Mouse (Mus musculus): ENCODE measurements around the gene Txlna. TPM values are rescaled to one million over a fixed set of nuclear protein-coding genes. Genes with fewer than 3 reads are reported as not detected.
A peak's percentile ranks its signal among the peaks of the same experiment; 100 is the strongest.

Txlna gene
- 10 to 100 TPM; 19.8 to 29.3 TPM for polyA plus RNA-seq (2017; shearing (Covaris generic))

DNA sequence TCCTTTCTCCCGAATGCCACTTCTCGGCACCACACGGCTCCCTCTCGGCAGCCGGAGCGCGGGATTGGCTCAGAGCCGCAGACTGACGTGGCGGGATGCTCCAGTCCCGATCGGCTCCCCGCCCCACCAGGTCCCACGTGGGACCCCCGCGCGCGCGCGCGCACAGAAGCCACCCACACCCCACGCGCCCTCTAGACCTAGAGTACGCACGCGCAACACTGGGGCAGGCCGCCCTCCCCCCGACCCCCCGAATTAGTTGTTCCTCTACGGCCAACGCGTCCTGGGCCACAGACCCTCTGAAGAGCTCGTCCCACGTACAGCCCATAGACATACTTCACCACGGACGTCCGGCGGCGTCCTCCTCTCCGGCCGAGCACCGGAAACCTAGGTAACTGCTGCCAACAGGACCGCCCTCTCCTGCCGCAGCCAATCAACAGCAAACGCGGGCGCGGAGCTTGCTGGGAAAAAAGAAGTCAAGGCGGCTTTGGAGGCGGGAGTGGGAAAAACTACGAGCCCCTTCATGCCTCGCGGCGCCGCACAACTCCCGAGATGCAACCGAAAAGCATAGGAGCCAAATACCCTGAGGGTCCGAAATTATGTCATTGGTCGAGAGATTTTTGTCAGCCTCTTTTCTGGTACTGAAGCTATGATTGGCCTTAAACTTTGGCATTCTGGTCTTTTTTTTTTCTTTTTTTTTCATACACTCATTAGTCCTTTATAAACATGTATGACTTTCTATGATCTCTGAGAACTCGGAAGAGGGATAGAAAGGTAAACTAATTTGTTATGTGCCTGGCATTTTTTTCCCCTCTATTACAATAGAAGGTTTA lies at the start of gene Txlna:
Txlna (minus strand) TSS at position 428 of the 830 bp plus-strand sequence.
- ATAC-seq: peak; percentile 93

DNA sequence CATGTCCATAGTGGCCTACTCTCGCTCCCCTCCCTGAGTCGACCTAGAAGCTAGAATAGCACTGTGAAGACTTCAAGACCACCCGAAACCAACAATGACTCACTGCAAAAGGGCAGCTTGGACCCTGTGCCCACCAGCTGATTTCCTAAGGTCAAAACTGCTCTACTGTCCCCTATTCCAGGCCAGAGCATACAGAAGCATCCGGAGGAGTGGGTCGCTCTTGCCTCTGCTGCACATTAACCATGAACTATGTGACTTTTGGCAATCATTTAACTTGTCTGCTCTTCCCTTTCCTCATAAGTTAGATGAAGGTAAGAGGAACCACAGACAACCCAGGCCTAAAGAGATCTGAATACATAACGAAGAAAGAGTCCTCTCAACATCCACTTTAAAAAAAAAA lies 43.7 kb upstream of the Txlna start:
- no peak for ATAC-seq

DNA sequence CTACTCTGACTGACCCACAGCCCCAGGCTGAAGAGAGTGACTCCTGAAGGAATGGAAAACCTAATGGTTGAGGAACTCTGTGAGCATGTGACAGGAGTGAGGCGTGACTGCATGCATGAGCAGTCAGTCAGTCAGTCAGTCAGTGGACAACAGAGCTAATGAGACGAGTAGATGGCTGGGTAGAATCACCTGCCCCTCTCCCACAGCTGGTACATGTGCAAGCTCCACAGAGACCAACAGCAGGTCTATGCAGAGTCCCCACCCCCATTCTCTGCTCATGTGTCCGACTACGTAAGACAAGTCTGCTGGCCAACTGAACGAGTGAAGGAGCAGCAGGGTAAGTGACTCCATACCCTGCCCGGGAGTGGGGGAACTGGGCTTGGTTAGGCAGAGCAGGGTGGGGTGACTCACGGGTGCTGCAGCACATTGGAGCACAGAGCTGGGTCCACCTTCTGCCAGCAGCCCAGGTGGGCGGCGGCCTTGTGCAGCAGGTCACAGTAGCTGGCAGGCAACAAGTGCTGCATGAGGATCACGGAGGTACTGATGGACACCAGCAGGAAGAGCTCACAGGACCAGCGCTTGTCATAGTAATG lies 43.1 kb upstream of the Txlna start:
- no peak for ATAC-seq

DNA sequence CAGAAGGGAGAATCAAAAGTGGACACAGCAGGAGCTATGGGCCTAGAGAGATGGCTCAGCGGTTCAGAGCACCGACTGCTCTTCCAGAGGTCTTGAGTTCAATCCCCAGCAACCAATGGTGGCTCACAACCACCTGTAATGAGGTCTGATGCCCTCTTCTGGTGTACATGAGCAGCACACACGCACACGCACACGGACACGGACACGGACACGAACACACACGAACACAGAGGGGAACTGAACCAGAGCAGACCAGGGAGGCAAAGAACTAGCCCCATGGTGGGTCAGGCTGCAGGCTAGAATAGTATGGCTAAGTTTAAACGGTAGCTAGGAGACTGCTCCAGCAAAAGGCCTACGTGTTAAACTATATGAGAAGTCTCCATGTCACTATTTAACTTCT lies 41.0 kb upstream of the Txlna start:
- ATAC-seq: no peak

DNA sequence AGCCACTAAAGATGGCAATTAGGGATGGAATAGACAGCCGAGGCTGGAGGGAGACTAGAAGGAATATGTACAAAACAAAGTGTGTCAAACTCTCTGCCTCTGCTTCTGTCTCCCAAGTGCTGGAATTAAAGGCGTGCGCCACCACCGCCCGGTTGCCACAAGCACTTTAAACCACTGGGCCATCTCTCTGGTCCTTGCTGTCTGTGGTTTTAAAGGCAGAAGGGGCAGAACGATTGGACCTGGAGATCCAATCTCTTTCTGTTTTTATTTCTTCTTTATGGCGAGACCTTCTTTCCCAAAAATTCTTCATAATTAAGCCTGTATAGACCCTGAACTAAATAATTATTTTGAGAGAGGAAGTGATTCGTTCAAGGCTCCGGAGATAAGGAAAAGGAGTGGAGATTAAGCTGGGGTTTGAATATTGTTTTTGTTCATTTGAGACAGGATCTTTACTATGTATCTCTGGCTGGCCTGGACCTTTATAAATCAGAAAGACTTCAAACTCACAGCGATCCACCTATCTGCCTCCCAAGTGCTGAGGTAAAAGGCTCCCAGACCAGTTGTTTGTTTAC lies 32.1 kb upstream of the Txlna start:
- peak; percentile 12 for ATAC-seq

DNA sequence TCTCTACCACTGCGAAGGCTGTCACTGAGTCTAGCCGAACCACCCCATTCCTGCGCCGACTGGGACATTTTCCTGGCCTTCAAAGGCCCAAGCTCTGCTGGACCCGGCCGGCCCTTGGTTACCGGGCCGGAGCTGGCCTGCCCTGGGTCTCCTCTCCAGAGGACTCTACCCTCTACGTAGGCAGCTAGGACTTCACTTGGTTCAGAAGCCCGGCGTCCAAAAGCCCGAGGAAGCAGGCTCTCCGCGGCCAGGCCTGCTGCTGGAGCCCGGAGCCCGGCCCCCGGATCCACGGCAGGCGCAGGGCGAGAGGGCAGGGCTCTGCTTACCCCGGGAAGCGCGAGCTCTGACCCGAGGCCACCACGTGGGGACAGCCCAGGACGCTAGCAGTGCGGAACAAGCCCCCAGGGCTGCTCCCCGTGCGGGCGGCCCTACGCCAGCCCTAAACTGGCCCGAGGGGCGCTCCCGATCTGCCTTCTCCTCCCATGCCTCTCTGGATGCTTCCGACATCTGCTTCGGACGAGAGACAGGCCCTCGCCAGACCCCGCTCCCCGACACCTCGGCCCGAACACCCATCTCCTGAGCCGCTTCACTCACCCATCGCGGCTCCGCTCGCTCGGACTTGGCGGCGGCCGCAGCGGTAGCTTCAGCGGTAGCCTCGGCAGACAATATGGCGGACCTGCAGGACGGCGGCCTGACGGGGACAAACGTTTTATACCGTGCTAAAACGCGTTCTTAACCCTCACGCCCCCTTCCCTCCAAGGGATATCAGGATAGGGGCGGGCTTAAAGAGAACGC lies 31.4 kb upstream of the Txlna start, which contains the start of gene Kpna6:
Kpna6 (minus strand) TSS at position 685 of the 795 bp plus-strand sequence.
- ATAC-seq: peak; percentile 79

DNA sequence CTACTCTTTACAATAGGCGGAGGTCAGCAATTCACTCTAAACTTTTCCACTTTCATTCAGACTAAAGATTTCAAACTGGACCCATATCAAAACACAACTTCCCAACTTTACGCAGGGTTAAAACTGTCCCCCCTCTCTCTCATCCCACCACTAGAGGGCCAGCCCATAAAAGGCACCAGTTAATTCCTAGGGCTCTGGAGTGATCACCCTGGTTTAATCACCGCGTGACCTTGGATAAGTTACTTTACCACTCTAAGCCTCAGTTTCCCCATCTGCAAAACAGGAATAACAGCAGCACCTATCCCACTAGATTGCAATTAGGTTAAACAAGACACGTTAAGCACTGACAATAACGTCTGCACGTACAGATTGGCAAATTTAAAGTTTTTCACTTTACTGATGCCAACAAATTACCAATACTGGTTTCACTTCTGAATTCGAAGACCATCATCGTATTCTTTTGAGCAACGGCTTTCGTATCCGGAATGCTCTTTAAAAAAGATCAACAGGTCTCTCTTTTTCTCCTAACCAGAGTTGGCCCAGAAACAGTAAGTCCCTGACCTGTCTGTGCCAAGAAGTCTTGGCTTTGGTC lies 30.7 kb upstream of the Txlna start:
- ATAC-seq: peak; percentile 72

DNA sequence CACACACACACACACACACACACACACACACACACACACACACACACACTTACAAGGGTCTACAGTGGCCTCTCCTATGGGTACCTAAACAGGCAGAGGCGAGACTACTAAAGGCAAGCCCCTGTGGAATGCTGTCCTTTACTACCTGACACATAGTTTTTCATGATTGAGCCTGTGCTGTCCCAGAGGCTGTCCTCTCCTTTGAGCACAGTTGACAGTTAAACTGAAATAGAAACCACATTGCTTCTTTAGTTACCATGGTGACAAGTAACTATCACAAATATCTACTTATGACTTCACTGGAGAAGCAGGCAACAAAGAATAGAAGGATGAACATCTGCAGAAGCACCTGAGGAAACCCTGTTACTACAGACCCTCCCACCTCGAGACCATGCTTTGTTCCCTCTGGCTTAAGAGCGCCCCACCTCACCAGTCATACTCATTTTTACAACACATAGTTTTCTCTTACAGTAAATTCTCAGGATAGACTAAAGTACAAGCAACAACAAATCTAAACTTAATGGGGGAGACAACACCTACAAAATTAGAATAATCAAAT lies 21.5 kb upstream of the Txlna start:
- ATAC-seq: no peak

DNA sequence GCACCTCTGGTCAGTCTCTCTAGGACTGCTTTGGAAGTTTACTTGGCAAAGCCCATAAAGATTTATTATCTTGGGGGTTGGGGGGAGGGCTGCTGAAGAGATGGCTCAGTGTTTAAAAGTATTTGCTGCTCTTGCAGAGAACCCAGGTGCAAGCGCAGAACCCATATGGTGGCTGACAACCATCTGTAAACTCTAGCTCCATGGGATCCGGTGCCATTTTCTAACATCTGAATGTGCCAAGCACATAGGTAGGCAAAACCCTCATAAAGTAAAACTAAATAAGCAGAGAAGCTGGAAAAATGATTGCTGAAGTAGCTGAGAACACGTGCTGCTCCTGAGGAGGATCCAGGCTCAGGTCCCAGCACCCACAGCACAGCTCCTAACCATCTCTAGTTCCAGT lies 20.7 kb upstream of the Txlna start:
- no peak for ATAC-seq

DNA sequence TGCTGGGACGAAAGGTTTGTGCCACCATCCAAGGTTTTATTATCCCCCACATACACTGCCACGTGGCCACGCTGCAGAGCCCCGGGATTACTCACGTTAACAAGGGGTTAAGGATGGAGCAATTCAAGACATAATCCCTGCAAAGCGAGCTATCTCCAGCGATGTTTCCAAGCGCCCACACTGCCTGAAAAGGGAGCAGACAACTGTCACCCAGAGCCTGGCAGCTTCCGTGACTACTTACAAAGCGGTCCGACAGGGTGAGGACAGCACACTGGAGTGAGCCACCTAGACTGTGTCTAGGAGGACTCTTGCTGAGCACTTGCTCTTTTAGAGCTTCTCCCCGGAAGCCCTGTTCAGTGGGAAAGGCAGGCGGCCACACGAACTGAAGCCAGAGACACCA lies 13.9 kb upstream of the Txlna start:
- ATAC-seq: no peak

DNA sequence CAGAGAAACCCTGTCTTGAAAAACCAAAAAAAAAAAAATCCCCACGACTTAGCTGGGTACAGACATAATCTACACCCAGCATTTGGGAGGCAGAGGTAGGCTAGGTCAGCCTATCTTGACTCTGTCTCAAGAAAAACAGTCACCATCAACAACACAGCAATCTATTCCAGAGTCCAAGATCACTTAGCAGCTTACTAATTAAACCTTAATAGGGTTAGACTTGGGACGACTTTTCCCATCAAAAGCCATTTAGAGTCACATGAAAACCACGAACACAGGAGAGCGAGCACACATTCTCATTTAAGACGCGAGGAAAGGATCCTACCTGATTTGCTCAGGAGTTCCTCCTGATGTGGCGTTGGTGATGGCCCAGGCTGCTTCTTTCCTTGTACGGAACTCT lies 9.5 kb upstream of the Txlna start:
- ATAC-seq: no peak

DNA sequence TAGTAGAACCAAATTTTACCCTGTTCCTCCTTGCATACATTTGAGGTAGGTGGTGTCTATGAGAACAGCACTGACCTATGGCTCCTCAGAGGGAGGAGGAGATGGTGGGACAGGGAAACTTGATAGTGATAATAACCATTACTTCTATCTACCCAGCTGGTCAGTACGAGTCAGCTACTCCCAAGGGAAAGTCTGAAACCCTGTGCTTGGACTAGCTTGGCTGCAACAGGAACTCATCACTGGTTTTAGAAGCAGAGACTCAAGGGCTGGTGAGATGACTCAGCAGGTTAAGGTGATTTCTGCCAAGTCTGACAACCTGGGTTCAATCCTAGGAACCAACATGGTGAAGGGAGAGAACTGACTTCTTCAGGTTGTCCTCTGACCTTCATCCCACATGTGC lies 7.8 kb upstream of the Txlna start:
- ATAC-seq: no peak

DNA sequence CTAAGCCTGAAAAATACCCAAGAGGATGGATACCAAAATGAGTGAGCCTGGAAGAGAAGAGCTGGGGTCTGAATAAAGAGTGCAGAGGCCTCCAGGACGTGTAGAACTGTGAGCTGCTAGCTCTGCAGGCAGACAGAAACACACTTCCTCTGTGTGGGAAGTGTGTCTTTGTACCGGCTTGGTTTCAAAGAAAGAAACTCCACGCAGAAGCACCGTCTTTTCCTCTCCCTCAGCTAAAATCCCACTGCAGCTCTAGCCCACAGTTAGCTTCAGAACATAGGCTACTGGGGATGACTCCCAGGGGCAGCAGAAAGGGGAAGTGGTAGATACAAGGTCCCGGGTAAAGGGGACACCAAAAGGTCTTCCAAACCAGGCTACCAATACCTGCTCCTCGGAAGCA lies 4.3 kb upstream of the Txlna start:
- no peak for ATAC-seq

DNA sequence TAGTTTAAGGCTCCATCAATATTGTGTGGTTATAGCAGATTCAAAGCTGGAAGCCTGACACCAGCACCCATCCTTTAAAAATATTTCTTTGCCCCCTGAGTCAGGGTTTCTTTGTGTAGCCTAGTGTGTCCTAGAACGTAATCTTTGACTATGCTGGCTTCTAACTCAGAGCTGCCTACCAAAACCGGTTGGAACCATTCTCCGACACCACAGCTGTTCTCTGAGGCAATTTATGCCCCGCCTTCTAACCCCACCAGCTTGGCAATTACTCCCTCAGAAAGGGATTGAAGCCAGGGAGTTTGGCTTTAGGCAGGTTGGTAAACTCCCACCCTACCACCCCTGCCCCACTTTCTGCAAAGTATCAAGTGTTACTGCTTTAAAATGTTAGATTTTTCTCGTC lies 891 bp upstream of the Txlna start:
- no peak for ATAC-seq

DNA sequence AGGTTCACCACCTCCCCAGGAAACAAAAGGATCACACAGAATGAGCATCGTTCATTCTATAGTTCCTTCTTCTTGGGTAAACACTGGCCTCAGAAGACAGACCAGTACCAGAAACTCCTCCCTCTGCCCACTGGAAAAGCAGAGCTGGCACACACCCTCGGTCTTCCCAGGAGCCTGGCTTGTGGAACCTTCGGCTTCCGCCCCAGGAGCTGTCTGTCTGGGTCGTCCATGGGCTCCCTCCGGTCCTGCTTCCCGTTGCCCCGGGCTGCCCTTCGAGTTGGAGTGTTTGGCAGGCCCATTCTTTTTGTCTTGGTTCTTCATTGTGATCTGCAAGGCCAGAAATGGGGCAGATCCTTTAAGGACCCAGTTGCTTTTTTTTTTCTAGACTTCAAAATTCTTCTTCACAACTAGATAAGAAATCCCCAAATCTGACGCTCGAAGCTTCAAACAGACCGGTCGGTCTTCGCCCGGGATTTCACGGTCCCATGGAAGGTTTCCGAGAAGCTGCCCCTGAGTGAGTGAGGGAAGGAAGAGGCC lies 696 bp downstream of the Txlna start:
- ATAC-seq: no peak

DNA sequence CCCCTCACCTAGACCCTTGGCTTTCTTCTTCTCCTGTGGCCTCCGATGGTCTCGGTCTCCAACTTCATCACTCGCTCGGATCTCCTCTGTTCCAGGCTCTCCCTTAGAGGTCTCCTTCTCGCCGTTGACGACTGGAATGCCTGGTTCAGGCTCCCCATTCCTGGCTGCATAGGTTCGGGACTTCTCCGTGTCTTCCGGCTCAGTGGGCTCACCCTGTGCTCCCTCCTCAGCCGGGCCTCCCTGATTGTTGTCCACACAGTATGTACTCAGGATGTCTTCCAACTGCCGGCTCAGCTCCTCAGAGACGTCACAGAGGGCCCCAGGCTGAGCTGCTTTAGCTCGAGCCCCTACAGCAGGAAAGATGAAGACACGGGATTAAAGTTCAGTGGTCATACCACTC lies 1.6 kb downstream of the Txlna start:
- no peak for ATAC-seq

DNA sequence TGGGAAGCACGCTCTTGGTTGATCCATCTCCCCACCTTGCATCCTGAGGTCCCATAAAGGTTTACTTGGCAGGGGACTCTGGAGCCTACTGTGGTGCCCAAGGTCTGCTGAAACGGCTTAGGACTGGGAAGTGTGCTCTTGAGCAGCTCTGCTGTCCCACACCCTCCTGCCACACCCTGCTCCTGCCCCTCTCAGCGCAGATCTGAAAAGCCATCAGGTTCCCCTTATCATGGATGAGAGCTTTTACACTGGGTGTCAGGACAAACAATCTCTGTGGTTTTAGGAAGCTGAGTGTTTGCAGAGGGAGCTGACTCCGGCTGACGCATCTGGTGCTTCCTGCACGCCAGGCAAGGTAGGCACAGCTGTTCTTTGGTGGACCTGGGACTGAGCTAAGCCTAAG lies 7.0 kb downstream of the Txlna start:
- ATAC-seq: no peak

DNA sequence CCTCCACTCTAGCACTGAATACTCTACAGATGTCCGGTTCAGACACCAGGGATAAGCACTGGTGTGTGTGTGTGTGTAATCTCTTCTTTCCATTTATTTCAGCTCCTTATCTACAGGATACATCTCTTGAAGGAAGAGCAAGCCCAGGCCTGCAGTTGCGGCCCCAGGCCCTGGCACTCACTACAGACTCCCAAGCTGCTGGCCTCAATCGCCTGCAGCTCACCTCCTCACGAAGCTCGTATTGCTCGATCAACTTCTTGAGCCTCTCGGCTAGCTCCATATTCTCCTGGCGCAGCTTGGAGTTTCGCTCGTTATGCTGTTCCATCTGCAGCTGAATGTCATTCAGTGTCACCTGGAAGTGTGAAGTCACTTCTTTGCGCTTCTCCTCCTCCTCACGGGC lies 9.0 kb downstream of the Txlna start:
- ATAC-seq: no peak

DNA sequence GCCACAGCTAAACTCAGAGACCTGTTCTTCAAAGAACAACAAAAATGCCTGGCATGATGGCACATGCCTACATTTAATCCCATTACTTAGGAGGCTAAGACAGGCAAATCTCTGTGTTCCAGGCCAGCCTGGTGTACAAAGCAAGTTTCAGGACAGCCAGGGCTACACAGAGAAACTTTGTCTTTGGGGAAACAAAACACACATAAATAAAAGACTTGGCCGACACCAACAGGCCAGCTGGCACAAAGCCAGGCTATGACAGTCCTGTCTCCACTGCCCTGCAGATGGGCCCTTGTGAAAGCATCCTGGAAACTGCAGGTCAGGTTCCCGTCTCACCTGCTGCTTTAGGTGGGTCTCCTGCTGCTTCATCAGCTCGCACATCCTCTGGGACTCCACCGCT lies 9.9 kb downstream of the Txlna start:
- ATAC-seq: no peak

DNA sequence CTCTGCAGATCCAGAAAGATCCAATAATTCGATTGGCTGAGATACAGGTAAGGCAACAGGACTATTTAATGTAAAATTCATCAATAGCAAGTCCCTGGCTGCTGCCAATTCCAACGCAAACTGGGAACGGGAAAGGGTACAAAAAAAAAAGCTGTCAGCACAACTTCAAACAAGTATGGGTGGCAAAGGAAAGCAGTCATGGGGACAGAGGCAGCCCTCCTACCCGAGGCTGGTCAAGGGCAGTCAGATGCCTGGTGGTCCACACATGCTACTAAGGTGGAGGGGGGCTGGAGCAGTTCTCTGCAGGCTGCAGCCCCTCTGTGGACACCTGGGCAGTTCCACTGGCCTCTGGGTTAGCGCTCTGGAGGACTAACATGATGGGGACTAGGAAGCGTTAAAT lies 14.8 kb downstream of the Txlna start:
- no peak for ATAC-seq

DNA sequence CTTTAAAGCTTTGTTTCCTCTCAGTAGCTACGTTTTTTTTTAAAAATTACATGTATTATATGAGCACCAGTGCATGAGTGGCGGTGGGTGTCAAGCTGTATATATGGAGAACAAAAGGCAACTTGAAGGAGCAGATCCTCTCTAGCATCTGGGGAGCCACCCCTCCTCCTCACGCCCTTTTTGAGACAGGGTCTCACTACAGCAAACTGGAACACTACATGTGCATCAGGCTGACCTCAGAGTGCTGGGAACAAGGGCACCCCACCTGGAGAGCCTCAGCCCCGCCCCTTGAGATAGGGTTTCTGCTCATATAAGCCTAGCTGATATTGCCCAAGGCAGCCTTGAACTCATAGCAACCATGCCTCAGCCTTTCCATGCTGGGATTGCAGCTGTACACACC lies 15.4 kb downstream of the Txlna start:
- no peak for ATAC-seq

DNA sequence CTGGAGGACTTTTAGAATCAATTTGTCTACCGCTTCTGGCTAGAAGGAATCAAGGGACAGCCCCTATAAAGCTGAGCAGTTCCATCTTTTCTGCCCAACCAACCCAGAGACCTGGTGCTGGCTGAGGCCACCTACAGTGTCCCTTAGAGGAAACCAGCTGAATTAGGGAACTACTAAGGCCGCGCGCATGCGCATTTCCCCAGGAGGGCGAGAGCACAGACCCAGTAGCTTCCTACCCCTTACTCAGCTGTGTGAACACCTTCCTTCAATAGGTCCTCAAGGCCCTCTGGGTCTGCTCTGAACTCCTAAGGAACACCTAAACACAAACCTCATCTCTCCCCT lies 15.9 kb downstream of the Txlna start:
- peak; percentile 30 for ATAC-seq
